ENCODE assay signal across 8 mouse cellular contexts in the genomic region with DNA sequence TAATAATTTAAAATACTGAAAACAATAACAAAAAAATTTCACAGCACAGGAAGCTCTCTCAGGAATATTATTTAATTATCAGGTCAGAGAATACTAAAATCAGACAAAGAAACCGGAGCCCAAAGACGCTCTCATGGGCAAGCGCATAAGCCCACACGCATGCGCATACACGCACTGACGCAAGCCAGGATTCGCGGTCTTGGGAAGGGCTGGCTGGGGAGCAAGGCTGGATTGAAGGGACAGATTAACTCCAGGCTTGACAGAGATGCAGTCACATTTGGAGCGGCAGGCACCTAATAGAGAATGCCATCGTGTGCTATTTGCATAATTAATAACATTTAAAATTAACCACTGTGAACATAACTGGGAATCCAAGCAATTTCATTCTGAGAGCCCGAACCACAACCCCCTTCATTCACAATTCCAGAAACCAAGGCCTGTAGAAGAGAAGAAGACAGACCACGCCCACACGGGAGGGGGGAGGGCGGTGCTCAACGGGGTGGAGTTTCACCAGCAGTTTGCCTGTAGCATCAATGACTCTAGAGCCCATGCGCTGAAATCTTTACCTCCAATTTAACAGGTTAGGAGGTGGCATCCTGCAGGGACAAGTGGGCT.
DNase-seq lines count a peak whose midpoint lies in the region; ATAC-seq and TF ChIP-seq lines count a peak whose summit lies in the region.

No protein-coding gene starts in this region.

- H3K4me1 ChIP-seq in forebrain, postnatal 0 days (ENCODE audit: insufficient read depth), result no peaks in the 10 kb centered on the region
- H3K4me1 ChIP-seq in kidney, embryonic 14.5 days (ENCODE audit: control insufficient read depth, insufficient read depth, low read length), result no peaks in the 10 kb centered on the region
- H3K4me1 ChIP-seq in limb, embryonic 11.5 days (ENCODE audit: control insufficient read depth, insufficient read depth, low read length), result 0 out of 2 replicates have a peak, but pooled peaks cover 2% of the 10 kb centered on the region
- H3K4me1 ChIP-seq in neural tube, embryonic 13.5 days (replicated peaks), result no peaks in the 10 kb centered on the region
- no peaks in the 10 kb centered on the region for H3K4me1 ChIP-seq in thymus, adult 2 months (replicated peaks; ENCODE audit: control insufficient read depth, insufficient read depth, low read length)

- peak overlapping the region; percentile 85 for H3K27ac ChIP-seq in forebrain, postnatal 0 days (ENCODE audit: low read depth, low read length)
- H3K27ac ChIP-seq in kidney, embryonic 14.5 days (ENCODE audit: low read depth, low read length), result no peak overlapping the region
- H3K27ac ChIP-seq in limb, embryonic 11.5 days (replicated peaks; ENCODE audit: low read depth, low read length), result no peak overlapping the region
- H3K27ac ChIP-seq in neural tube, embryonic 13.5 days (replicated peaks), result peak overlapping the region; percentile 81
- no peak overlapping the region for H3K27ac ChIP-seq in thymus, adult 2 months (ENCODE audit: control insufficient read depth, insufficient read depth, low read length)

- no peaks in the 10 kb centered on the region for H3K9me3 ChIP-seq in forebrain, postnatal 0 days (ENCODE audit: low read length)
- no peaks in the 10 kb centered on the region; the same call in 1 of the 2 replicates for H3K9me3 ChIP-seq in kidney, embryonic 14.5 days (ENCODE audit: control insufficient read depth, low read length)
- no peaks in the 10 kb centered on the region for H3K9me3 ChIP-seq in limb, embryonic 11.5 days (ENCODE audit: control insufficient read depth, low read length)
- H3K9me3 ChIP-seq in neural tube, embryonic 13.5 days, result 0 out of 2 replicates have a peak, but pooled peaks cover 6% of the 10 kb centered on the region

- peak overlapping the region; percentile 52 for H3K4me2 ChIP-seq in forebrain, postnatal 0 days (ENCODE audit: low read depth)
- H3K4me2 ChIP-seq in kidney, embryonic 14.5 days (replicated peaks; ENCODE audit: low read depth, low read length), result peak overlapping the region; percentile 40
- H3K4me2 ChIP-seq in limb, embryonic 11.5 days (ENCODE audit: low read depth, severe bottlenecking), result peak overlapping the region; percentile 33; the same call in 1 of the 2 replicates
- H3K4me2 ChIP-seq in neural tube, embryonic 13.5 days, result peak overlapping the region; percentile 44

- peak overlapping the region; percentile 49 for H3K9ac ChIP-seq in forebrain, postnatal 0 days
- H3K9ac ChIP-seq in kidney, embryonic 14.5 days (ENCODE audit: low read depth, low read length), result peak overlapping the region; percentile 28; the same call in 1 of the 2 replicates
- H3K9ac ChIP-seq in limb, embryonic 11.5 days (ENCODE audit: low read length), result no peak overlapping the region
- H3K9ac ChIP-seq in neural tube, embryonic 13.5 days, result peak overlapping the region; percentile 44

- H3K36me3 ChIP-seq in forebrain, postnatal 0 days (ENCODE audit: insufficient read depth), result no peaks in the 10 kb centered on the region
- no peaks in the 10 kb centered on the region for H3K36me3 ChIP-seq in kidney, embryonic 14.5 days (ENCODE audit: control insufficient read depth, insufficient read depth, low read length)
- no peaks in the 10 kb centered on the region for H3K36me3 ChIP-seq in limb, embryonic 11.5 days (ENCODE audit: control insufficient read depth, insufficient read depth, low read length)
- no peaks in the 10 kb centered on the region for H3K36me3 ChIP-seq in neural tube, embryonic 13.5 days
- H3K36me3 ChIP-seq in thymus, adult 2 months (ENCODE audit: control insufficient read depth, insufficient read depth, low read length), result no peaks in the 10 kb centered on the region

- peak overlapping the region; percentile 20 for H3K4me3 ChIP-seq in forebrain, postnatal 0 days (ENCODE audit: low read depth, low read length)
- peak overlapping the region; percentile 17; the same call in 1 of the 2 replicates for H3K4me3 ChIP-seq in kidney, embryonic 14.5 days (ENCODE audit: low read length)
- H3K4me3 ChIP-seq in limb, embryonic 11.5 days (ENCODE audit: low read depth, low read length), result no peak overlapping the region
- H3K4me3 ChIP-seq in neural tube, embryonic 13.5 days, result peak overlapping the region; percentile 21
- H3K4me3 ChIP-seq in thymus, adult 2 months (ENCODE audit: control insufficient read depth, insufficient read depth, low read length), result no peak overlapping the region

- no peaks in the 10 kb centered on the region for H3K27me3 ChIP-seq in forebrain, postnatal 0 days (ENCODE audit: insufficient read depth, low read length)
- H3K27me3 ChIP-seq in kidney, embryonic 14.5 days (ENCODE audit: control insufficient read depth, insufficient read depth, low read length), result no peaks in the 10 kb centered on the region
- H3K27me3 ChIP-seq in limb, embryonic 11.5 days (ENCODE audit: control insufficient read depth, insufficient read depth, low read length), result no peaks in the 10 kb centered on the region
- no peaks in the 10 kb centered on the region for H3K27me3 ChIP-seq in neural tube, embryonic 13.5 days
- no peaks in the 10 kb centered on the region for H3K27me3 ChIP-seq in thymus, adult 2 months (ENCODE audit: control insufficient read depth, insufficient read depth, low read length)

- WGBS in forebrain, postnatal 0 days, result 4% methylated on average over 17 of the region's 17 CpGs
- WGBS in kidney, embryonic 14.5 days, result 11% methylated on average over 17 of the region's 17 CpGs
- WGBS in limb, embryonic 11.5 days, result 10% methylated on average over 17 of the region's 17 CpGs
- WGBS in neural tube, embryonic 13.5 days, result 4% methylated on average over 17 of the region's 17 CpGs
- WGBS in thymus, adult 2 months, result 28% methylated on average over 17 of the region's 17 CpGs

- DNase-seq in ES-CJ7 (ENCODE audit: low read depth, low spot score), result peak; percentile 94
- DNase-seq in brain, embryonic 14.5 days (ENCODE audit: low read depth), result peak; percentile 95
- peak; percentile 94 for DNase-seq in forebrain, postnatal 0 days
- peak; percentile 85 for DNase-seq in limb, embryonic 11.5 days (ENCODE audit: low spot score)
- no peak for DNase-seq in thymus, adult 2 months
- no peak for DNase-seq in gastrocnemius, adult 18-20 months (ENCODE audit: low spot score)

- no peak for TF ChIP-seq POLR2A in brain, embryonic 14.5 days (IDR thresholded peaks at IDR 0.05; ENCODE audit: borderline replicate concordance, extremely low read depth, insufficient read depth, insufficient read length, poor library complexity, severe bottlenecking)
- no peak for TF ChIP-seq POLR2A in thymus, adult 2 months (IDR thresholded peaks at IDR 0.05; ENCODE audit: control insufficient read depth, extremely low read depth, insufficient read depth, low read length, poor library complexity)

- ATAC-seq in forebrain, postnatal 0 days, result peak; percentile 96
- ATAC-seq in kidney, embryonic 14.5 days (ENCODE audit: low FRiP score, low TSS enrichment), result peak; percentile 83
- ATAC-seq in limb, embryonic 11.5 days (ENCODE audit: insufficient number of reproducible peaks, low FRiP score, low TSS enrichment, low read depth), result 0 out of 2 replicates have a peak, but pooled peaks have one; percentile 55
- ATAC-seq in neural tube, embryonic 13.5 days (ENCODE audit: low read depth), result peak; percentile 94

- TF ChIP-seq CTCF in brain, embryonic 14.5 days (IDR thresholded peaks at IDR 0.05; ENCODE audit: borderline replicate concordance, extremely low read depth, insufficient read depth, insufficient read length), result no peak
- TF ChIP-seq CTCF in forebrain, postnatal 0 days (IDR thresholded peaks at IDR 0.05; ENCODE audit: low read depth), result no peak
- TF ChIP-seq CTCF in thymus, adult 2 months (IDR thresholded peaks at IDR 0.05; ENCODE audit: borderline replicate concordance, control insufficient read depth, extremely low read depth, insufficient read depth, low read length, poor library complexity), result no peak

Comparison
In these comparisons a context has a peak if more than half of its experiments do, and no peak if none do; other contexts are left out.
1. DNase-seq: peak in ES-CJ7 (single experiment), brain, embryonic 14.5 days (single experiment), forebrain, postnatal 0 days (single experiment) and limb, embryonic 11.5 days (single experiment); none in thymus, adult 2 months (single experiment) and gastrocnemius, adult 18-20 months (single experiment).
2. H3K27ac ChIP-seq: peak in forebrain, postnatal 0 days (single experiment) and neural tube, embryonic 13.5 days (single experiment); none in kidney, embryonic 14.5 days (single experiment), limb, embryonic 11.5 days (single experiment) and thymus, adult 2 months (single experiment).
3. H3K4me3 ChIP-seq: peak in forebrain, postnatal 0 days (single experiment), kidney, embryonic 14.5 days (single experiment) and neural tube, embryonic 13.5 days (single experiment); none in limb, embryonic 11.5 days (single experiment) and thymus, adult 2 months (single experiment).
4. Peak in every context shown above with its lines, with median percentiles within 50 percentile points of each other: ATAC-seq and H3K4me2 ChIP-seq.